Mouse (Mus musculus) MEL (cell line): Measurements from ENCODE around the gene Gm10271. TPM values are rescaled to one million over a fixed set of nuclear protein-coding genes. Genes with fewer than 3 reads are reported as not detected.

ENCODE experiments used
- DNase-seq: peaks from one replicate; pipeline ENCODE4 v3.0.0; 2011; ENCODE audit warnings: low read depth, low spot score
- H3K27ac ChIP-seq: 2 replicates; pipeline ENCODE4 v1.5.1; 2012; ENCODE audit warnings: low read depth, mild to moderate bottlenecking, control low read depth, low read length, moderate library complexity; ENCODE audit not compliant: control insufficient read depth
- H3K27me3 ChIP-seq, 2 experiments: fragments of 150-350 bp in 1 of 2; sonication (generic) in 1 of 2; 2 replicates each; pipeline ENCODE4 v1.6.1; 2012; ENCODE audit warnings: low read length in 2 of 2, mild to moderate bottlenecking in 2 of 2, improper control_type of control experiment in 1 of 2, moderate library complexity in 1 of 2; ENCODE audit not compliant: insufficient read depth in 2 of 2, control insufficient read depth in 1 of 2
- H3K36me3 ChIP-seq, 2 experiments: 2 replicates each; pipeline ENCODE4 v1.6.1; 2012 to 2014; ENCODE audit warnings: low read length in 2 of 2, improper control_type of control experiment in 1 of 2, inconsistent platforms in 1 of 2, mild to moderate bottlenecking in 1 of 2; ENCODE audit not compliant: insufficient read depth in 2 of 2, control insufficient read depth in 1 of 2
- H3K4me1 ChIP-seq, 2 experiments: fragments of 150-350 bp in 1 of 2; sonication (generic) in 1 of 2; 2 replicates each; pipeline ENCODE4 v1.6.1; 2012; ENCODE audit warnings: low read length in 2 of 2, improper control_type of control experiment in 1 of 2, mild to moderate bottlenecking in 1 of 2; ENCODE audit not compliant: insufficient read depth in 2 of 2, control insufficient read depth in 1 of 2
- H3K4me3 ChIP-seq, 2 experiments: fragments of 150-350 bp in 1 of 2; sonication (generic) in 1 of 2; 2 replicates each; pipeline ENCODE4 v1.5.1; 2012; ENCODE audit warnings: low read depth in 2 of 2, low read length in 2 of 2, mild to moderate bottlenecking in 2 of 2, moderate library complexity in 2 of 2, control low read depth in 1 of 2, improper control_type of control experiment in 1 of 2; ENCODE audit not compliant: control insufficient read depth in 1 of 2, insufficient read depth in 1 of 2
- H3K79me2 ChIP-seq: 2 replicates; pipeline ENCODE4 v1.6.1; 2012; ENCODE audit warnings: mild to moderate bottlenecking, low read length, moderate library complexity; ENCODE audit not compliant: control insufficient read depth, poor library complexity, insufficient read depth
- H3K9ac ChIP-seq: 2 replicates; pipeline ENCODE4 v1.6.1; 2012; ENCODE audit warnings: low read depth, mild to moderate bottlenecking, control low read depth, low read length, moderate library complexity; ENCODE audit not compliant: control insufficient read depth, poor library complexity, severe bottlenecking
- H3K9me3 ChIP-seq: fragments of 150-350 bp; sonication (generic); replicated peaks from 2 replicates; pipeline ENCODE4 v1.6.1; 2012; ENCODE audit warnings: mild to moderate bottlenecking, low read length, improper control_type of control experiment, moderate library complexity; ENCODE audit not compliant: insufficient read depth
- CHD1 ChIP-seq: IDR thresholded peaks from 2 replicates; pipeline ENCODE4 v1.6.1; 2012; ENCODE audit warnings: low read depth, mild to moderate bottlenecking, inconsistent platforms, low read length, improper control_type of control experiment
- CTCF ChIP-seq, 3 experiments: IDR thresholded peaks in 2 of 3; conservative IDR thresholded peaks in 1 of 3; 2 replicates each; pipeline ENCODE4 v1.5.1; 2011 to 2012; ENCODE audit warnings: low read length in 3 of 3, low read depth in 2 of 3, mild to moderate bottlenecking in 2 of 3, improper control_type of control experiment in 1 of 3, inconsistent platforms in 1 of 3, mixed read lengths in 1 of 3, moderate library complexity in 1 of 3; ENCODE audit not compliant: control insufficient read depth in 1 of 3, insufficient read depth in 1 of 3, poor library complexity in 1 of 3, severe bottlenecking in 1 of 3
- E2F4 ChIP-seq: IDR thresholded peaks from 2 replicates; pipeline ENCODE4 v1.6.1; 2011; ENCODE audit warnings: low read depth, low read length, improper control_type of control experiment, borderline replicate concordance
- ELF1 ChIP-seq: IDR thresholded peaks from 2 replicates; pipeline ENCODE4 v1.6.1; 2014; ENCODE audit warnings: low read depth, mild to moderate bottlenecking, inconsistent platforms, low read length, improper control_type of control experiment, moderate library complexity
- EP300 ChIP-seq, 2 experiments: IDR thresholded peaks; 2 replicates each; pipeline ENCODE4 v1.6.1; 2011; ENCODE audit warnings: improper control_type of control experiment in 2 of 2, low read length in 2 of 2, low read depth in 1 of 2, mild to moderate bottlenecking in 1 of 2
- ETS1 ChIP-seq: IDR thresholded peaks from 2 replicates; pipeline ENCODE4 v1.6.1; 2012; ENCODE audit warnings: low read depth, mild to moderate bottlenecking, inconsistent platforms, low read length, improper control_type of control experiment, moderate library complexity
- GABPA ChIP-seq: IDR thresholded peaks from 2 replicates; pipeline ENCODE4 v1.6.1; 2012; ENCODE audit warnings: low read depth, mild to moderate bottlenecking, inconsistent platforms, low read length, improper control_type of control experiment, moderate library complexity
- GATA1 ChIP-seq: IDR thresholded peaks from 2 replicates; pipeline ENCODE4 v1.6.1; 2011; ENCODE audit warnings: low read depth, low read length, improper control_type of control experiment
- HCFC1 ChIP-seq: IDR thresholded peaks from 2 replicates; pipeline ENCODE4 v1.6.1; 2012; ENCODE audit warnings: low read depth, mild to moderate bottlenecking, inconsistent platforms, low read length, improper control_type of control experiment, moderate library complexity
- JUND ChIP-seq: IDR thresholded peaks from 2 replicates; pipeline ENCODE4 v1.6.1; 2011; ENCODE audit warnings: low read depth, mild to moderate bottlenecking, improper control_type of control experiment, low read length
- MAZ ChIP-seq: IDR thresholded peaks from 2 replicates; pipeline ENCODE4 v1.6.1; 2012; ENCODE audit warnings: low read depth, mild to moderate bottlenecking, inconsistent platforms, low read length, improper control_type of control experiment
- MXI1 ChIP-seq: IDR thresholded peaks from 2 replicates; pipeline ENCODE4 v1.6.1; 2011; ENCODE audit warnings: mild to moderate bottlenecking, low read depth, low read length, improper control_type of control experiment
- MYB ChIP-seq: IDR thresholded peaks from 2 replicates; pipeline ENCODE4 v1.6.1; 2011; ENCODE audit warnings: mild to moderate bottlenecking, low read depth, low read length, improper control_type of control experiment
- MYC ChIP-seq: IDR thresholded peaks from 2 replicates; pipeline ENCODE4 v1.6.1; 2011; ENCODE audit warnings: low read depth, mild to moderate bottlenecking, low read length, improper control_type of control experiment, moderate library complexity
- NRF1 ChIP-seq: IDR thresholded peaks from 2 replicates; pipeline ENCODE4 v1.6.1; 2014; ENCODE audit warnings: low read depth, mild to moderate bottlenecking, inconsistent platforms, low read length, improper control_type of control experiment, moderate library complexity; ENCODE audit not compliant: poor library complexity, insufficient read depth, severe bottlenecking
- POLR2AphosphoS2 ChIP-seq: IDR thresholded peaks from 2 replicates; pipeline ENCODE4 v1.6.1; 2011; ENCODE audit warnings: low read length, improper control_type of control experiment
- RAD21 ChIP-seq: IDR thresholded peaks from 2 replicates; pipeline ENCODE4 v1.6.1; 2011; ENCODE audit warnings: mild to moderate bottlenecking, low read depth, low read length, improper control_type of control experiment
- TAL1 ChIP-seq: IDR thresholded peaks from 2 replicates; pipeline ENCODE4 v1.6.1; 2012; ENCODE audit warnings: mild to moderate bottlenecking, inconsistent platforms, low read length, moderate library complexity, mixed read lengths
- TCF12 ChIP-seq: IDR thresholded peaks from 2 replicates; pipeline ENCODE4 v1.6.1; 2014; ENCODE audit warnings: low read depth, mild to moderate bottlenecking, inconsistent platforms, low read length, improper control_type of control experiment, moderate library complexity
- USF1 ChIP-seq: IDR thresholded peaks from 2 replicates; pipeline ENCODE4 v1.6.1; 2014; ENCODE audit warnings: low read depth, mild to moderate bottlenecking, inconsistent platforms, low read length, improper control_type of control experiment, moderate library complexity
- USF2 ChIP-seq, 2 experiments: IDR thresholded peaks; 2 replicates each; pipeline ENCODE4 v1.6.1; 2011 to 2012; ENCODE audit warnings: improper control_type of control experiment in 2 of 2, low read length in 2 of 2, borderline replicate concordance in 1 of 2, inconsistent platforms in 1 of 2, low read depth in 1 of 2, mild to moderate bottlenecking in 1 of 2; ENCODE audit not compliant: insufficient read depth in 1 of 2
- ZMIZ1 ChIP-seq: IDR thresholded peaks from 2 replicates; pipeline ENCODE4 v1.6.1; 2012; ENCODE audit warnings: low read depth, mild to moderate bottlenecking, inconsistent platforms, low read length, improper control_type of control experiment, moderate library complexity
- ZNF384 ChIP-seq: IDR thresholded peaks from 2 replicates; pipeline ENCODE4 v1.6.1; 2012; ENCODE audit warnings: low read depth, mild to moderate bottlenecking, inconsistent platforms, low read length, improper control_type of control experiment
- polyA plus RNA-seq, 2 experiments: library from polyadenylated mRNA; stranded (reverse) in 1 of 2; unstranded in 1 of 2; fragments of >175 nt in 1 of 2; fragments of >200 nt in 1 of 2; gene quantifications; 2 replicates each; pipeline versions ENCODE4 v1.2.1 to v1.2.4; 2012; ENCODE audit warnings: low replicate concordance in 2 of 2, low read depth in 1 of 2; ENCODE audit not compliant: insufficient read length in 2 of 2, insufficient read depth in 1 of 2, missing spikeins in 1 of 2
- total RNA-seq: library from RNA; depleted of rRNA; stranded (reverse); fragments of 300-350 nt; gene quantifications from 2 replicates; pipeline ENCODE4 v1.2.3, GENCODE M21; 2012

The Gm10271 gene
- total and polyA plus RNA-seq, 3 experiments: not detected

DNA sequence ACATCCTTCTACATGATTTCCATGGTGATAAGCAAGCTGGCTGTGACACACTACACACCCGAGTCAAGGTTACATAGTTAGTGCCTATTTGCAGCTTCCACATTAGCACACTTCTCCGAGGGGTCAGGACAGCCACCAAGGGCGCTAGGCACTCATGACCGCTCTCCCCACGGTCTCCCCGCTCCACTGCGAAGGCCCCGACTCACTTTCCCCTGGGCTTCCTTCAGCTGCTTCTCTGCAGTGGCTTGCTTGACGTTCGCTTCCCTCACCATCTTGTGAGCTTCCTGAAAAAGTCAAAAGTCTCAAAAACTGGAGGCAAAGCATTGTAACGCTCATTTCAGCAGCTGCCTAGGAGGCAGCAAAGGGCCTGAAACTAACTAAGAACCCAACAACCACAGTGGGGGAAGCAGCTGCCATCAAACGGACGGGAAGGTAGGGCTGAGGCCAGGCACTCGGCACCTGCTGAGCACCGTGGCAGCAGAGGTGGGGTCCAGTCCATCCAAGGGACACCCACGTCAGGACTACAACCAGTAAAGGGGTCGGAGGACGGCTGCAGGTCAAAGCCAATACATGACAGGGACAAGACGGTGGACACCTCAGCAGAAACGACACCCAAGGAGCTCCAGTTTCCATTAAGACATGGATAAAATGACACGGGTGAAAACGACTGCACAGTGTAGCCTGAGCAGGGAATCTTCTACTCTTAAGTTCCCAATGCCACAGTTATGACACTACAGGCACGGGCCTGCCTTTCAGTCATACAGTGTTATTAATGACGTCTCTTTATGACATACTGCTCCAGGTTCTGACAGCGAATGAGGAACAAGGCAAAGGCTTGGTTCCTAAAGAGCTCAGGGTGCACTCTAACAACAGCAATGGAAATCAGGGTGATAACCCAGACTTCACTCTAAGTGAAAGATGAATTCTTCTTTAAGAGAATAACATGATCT, 52.8 kb downstream of the Gm10271 start:
- no peak for TF ChIP-seq E2F4
- TF ChIP-seq MXI1: no peak
- TF ChIP-seq CTCF (IDR thresholded peaks at IDR 0.05 in 2 of 3, conservative IDR thresholded peaks at IDR 0.05 in 1 of 3; ENCODE audit: control insufficient read depth in 1 of 3, insufficient read depth in 1 of 3, low read depth in 2 of 3, low read length in 3 of 3, poor library complexity in 1 of 3, severe bottlenecking in 1 of 3): no peak
- no peak for TF ChIP-seq RAD21
- no peak for TF ChIP-seq ELF1
- no peak for TF ChIP-seq TAL1
- TF ChIP-seq NRF1: no peak
- TF ChIP-seq JUND: no peak
- no peak for TF ChIP-seq MYB
- TF ChIP-seq MAZ: no peak
- TF ChIP-seq CHD1: no peak
- no peak for TF ChIP-seq EP300 (IDR thresholded peaks at IDR 0.05; ENCODE audit: low read depth in 1 of 2, low read length in 2 of 2)
- no peak for TF ChIP-seq ZMIZ1
- TF ChIP-seq GABPA: no peak
- TF ChIP-seq GATA1: no peak
- TF ChIP-seq HCFC1: no peak
- no peak for TF ChIP-seq ETS1
- no peak for TF ChIP-seq USF1
- no peak for TF ChIP-seq TCF12
- TF ChIP-seq, all 39 proteins: peak for 0
- 0 out of 4 replicates have a peak, but pooled peaks cover 0 to 2% of the 10 kb centered on the region in 2 experiments for H3K36me3 ChIP-seq
- no peak for DNase-seq

GRCm38 (mm10) chr10:116916581-116916980, 55.8 kb downstream of the Gm10271 start:
- DNase-seq: no peak
- H3K9me3 ChIP-seq: no peaks in the 10 kb centered on the region
- no peaks in the 10 kb centered on the region for H3K4me1 ChIP-seq
- TF ChIP-seq TCF12: no peak
- TF ChIP-seq MYB: no peak
- no peak for TF ChIP-seq USF2 (IDR thresholded peaks at IDR 0.05; ENCODE audit: borderline replicate concordance in 1 of 2, insufficient read depth in 1 of 2, low read depth in 1 of 2, low read length in 2 of 2)
- no peak for TF ChIP-seq RAD21
- TF ChIP-seq MYC: no peak
- TF ChIP-seq POLR2AphosphoS2: no peak
- TF ChIP-seq USF1: no peak
- TF ChIP-seq ZNF384: no peak
- H3K4me3 ChIP-seq: no peak overlapping the region
- H3K36me3 ChIP-seq: peaks cover 0 to 5% of the 10 kb centered on the region in 2 experiments; a peak in 1 of 4 replicates
- no peak overlapping the region for H3K9ac ChIP-seq
- H3K79me2 ChIP-seq: no peaks in the 10 kb centered on the region
- H3K27me3 ChIP-seq: no peaks in the 10 kb centered on the region
- no peak overlapping the region for H3K27ac ChIP-seq

More for the DNA sequence above, 52.8 kb downstream of the Gm10271 start:
- Histone ChIP-seq H3K4me3 (no peak overlapping the region), H3K4me1 (no peaks in the 10 kb centered on the region), H3K27me3 (no peaks in the 10 kb centered on the region), H3K9ac (no peak overlapping the region), H3K9me3 (no peaks in the 10 kb centered on the region), H3K27ac (no peak overlapping the region), H3K79me2 (no peaks in the 10 kb centered on the region)
